Mouse (Mus musculus) E14TG2a.4 (cell line): Measurements from ENCODE around the gene Wnt5b.

Experiments
- CTCF ChIP-seq: conservative IDR thresholded peaks from 2 replicates; pipeline ENCODE4 v1.5.1; 2014; ENCODE audit warnings: low read length
- NANOG ChIP-seq: IDR thresholded peaks from 2 replicates; pipeline ENCODE4 v1.6.1; 2014; ENCODE audit warnings: borderline replicate concordance, low read length, mixed read lengths
- POU5F1 ChIP-seq: IDR thresholded peaks from 2 replicates; pipeline ENCODE4 v1.6.1; 2014; ENCODE audit warnings: low read length, borderline replicate concordance

GRCm38 (mm10) chr6:119535867-119536266 is 8.3 kb downstream of the Wnt5b start:
- TF ChIP-seq CTCF (no peak), NANOG (no peak), POU5F1 (no peak)
